In the genomic region with DNA sequence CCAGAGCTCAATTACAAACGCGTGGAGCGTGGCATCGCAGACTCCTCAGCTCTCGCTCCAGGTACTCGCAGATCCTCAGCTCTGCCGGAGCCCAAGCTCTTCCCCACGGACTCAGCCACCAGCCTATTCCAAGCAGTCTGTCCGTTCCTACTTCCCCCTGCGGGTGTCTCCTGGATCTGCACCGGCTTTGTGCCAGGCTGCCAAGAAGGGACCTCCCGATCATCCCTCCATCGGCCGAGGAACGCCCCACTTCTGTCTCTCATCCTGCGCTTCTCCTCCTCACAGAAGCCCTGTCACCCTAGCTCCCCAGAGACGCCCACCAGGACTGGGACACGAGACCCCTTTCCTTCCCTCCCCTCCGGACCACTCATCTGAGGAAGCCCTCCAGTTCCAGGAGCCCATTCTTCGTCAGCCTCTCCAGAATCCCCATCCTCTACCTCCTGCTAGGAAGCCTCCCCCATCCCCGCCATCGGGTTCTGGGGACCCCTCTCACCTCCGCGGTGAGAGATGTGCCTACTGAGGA, we compare ENCODE assay signal across 8 mouse cellular contexts. TPM values are rescaled to one million over a fixed set of nuclear protein-coding genes. Genes with fewer than 3 reads are reported as not detected.
DNase-seq lines count a peak whose midpoint lies in the region; ATAC-seq and TF ChIP-seq lines count a peak whose summit lies in the region.

No protein-coding gene starts in this region.

- H3K27ac ChIP-seq in CH12.LX (ENCODE audit: insufficient read depth, low read depth), result no peak overlapping the region
- peak overlapping the region; percentile 91 for H3K27ac ChIP-seq in forebrain, embryonic 10.5 days
- H3K27ac ChIP-seq in heart, embryonic 15.5 days, result peak overlapping the region; percentile 85
- H3K27ac ChIP-seq in liver, embryonic 13.5 days, result no peak overlapping the region
- H3K27ac ChIP-seq in stomach, embryonic 14.5 days (ENCODE audit: low read length), result peak overlapping the region; percentile 67; the same call in 1 of the 2 replicates

- no peak; the same call in 1 of the 2 replicates for TF ChIP-seq RAD21 in CH12.LX (IDR thresholded peaks at IDR 0.05; ENCODE audit: low read depth, low read length)

- WGBS in forebrain, embryonic 10.5 days, result under 1% methylated on average over 24 of the region's 24 CpGs
- WGBS in heart, embryonic 15.5 days, result 1% methylated on average over 24 of the region's 24 CpGs
- 2% methylated on average over 24 of the region's 24 CpGs for WGBS in liver, embryonic 13.5 days (ENCODE audit: insufficient replicate concordance)
- under 1% methylated on average over 24 of the region's 24 CpGs for WGBS in stomach, embryonic 14.5 days

- no peak for TF ChIP-seq EP300 in CH12.LX (IDR thresholded peaks at IDR 0.05; ENCODE audit: low read length)

- dilution Hi-C loops in CH12.LX (cut with MboI; ENCODE audit: extremely low pct_ligation_motif_present, extremely low pct_unique_long_range_greater_than_20kb, low sequenced_read_pairs), result no loop called here

- no peaks in the 10 kb centered on the region for H3K79me2 ChIP-seq in CH12.LX (replicated peaks; ENCODE audit: control insufficient read depth, extremely low read depth, insufficient read depth, poor library complexity, severe bottlenecking)

- peak in 1 of 2 experiments; percentile 41; a peak in 2 of 4 replicates for TF ChIP-seq CTCF in CH12.LX (conservative IDR thresholded peaks at IDR 0.05 in 1 of 2, IDR thresholded peaks at IDR 0.05 in 1 of 2; ENCODE audit: low read depth in 2 of 2, low read length in 2 of 2)

- peak overlapping the region; percentile 59 for H3K9ac ChIP-seq in CH12.LX (ENCODE audit: insufficient read depth, low read depth)
- H3K9ac ChIP-seq in heart, embryonic 15.5 days, result peak overlapping the region; percentile 79
- peak overlapping the region; percentile 84 for H3K9ac ChIP-seq in liver, embryonic 13.5 days
- peak overlapping the region; percentile 60 for H3K9ac ChIP-seq in stomach, embryonic 14.5 days (replicated peaks; ENCODE audit: low read depth, low read length)

- peak overlapping the region; percentile 92 for H3K4me2 ChIP-seq in CH12.LX (ENCODE audit: insufficient read depth, low read depth, poor library complexity, severe bottlenecking)
- peak overlapping the region; percentile 97 for H3K4me2 ChIP-seq in heart, embryonic 15.5 days
- peak overlapping the region; percentile 99 for H3K4me2 ChIP-seq in liver, embryonic 13.5 days
- peak overlapping the region; percentile 98 for H3K4me2 ChIP-seq in stomach, embryonic 14.5 days (replicated peaks; ENCODE audit: low read depth, low read length)

- peaks cover 0 to 15% of the 10 kb centered on the region in 2 experiments; a peak in 2 of 4 replicates for H3K4me1 ChIP-seq in CH12.LX (ENCODE audit: control insufficient read depth in 1 of 2, insufficient read depth in 2 of 2)
- H3K4me1 ChIP-seq in forebrain, embryonic 10.5 days, result peaks cover 19% of the 10 kb centered on the region
- peaks cover 11% of the 10 kb centered on the region for H3K4me1 ChIP-seq in heart, embryonic 15.5 days (replicated peaks)
- peaks cover 22% of the 10 kb centered on the region for H3K4me1 ChIP-seq in liver, embryonic 13.5 days (replicated peaks)
- no peaks in the 10 kb centered on the region for H3K4me1 ChIP-seq in stomach, embryonic 14.5 days (ENCODE audit: control insufficient read depth, insufficient read depth, low read length)

- in situ Hi-C loops in CH12.LX (cut with MboI; ENCODE audit: low pct_ligation_motif_present, low pct_unique_long_range_greater_than_20kb, low sequenced_read_pairs), result no loop called here

- DNase-seq in CH12.LX (ENCODE audit: extremely low read depth), result peak; percentile 30
- DNase-seq in c-Kit-negative CD71-positive TER-119-positive erythroid progenitor cells, embryonic 14.5 days (ENCODE audit: low read depth, low spot score), result peak; percentile 21
- peak; percentile 69 for DNase-seq in forebrain, embryonic 10.5 days (ENCODE audit: extremely low spot score, low spot score)
- DNase-seq in kidney, postnatal 25 days, result peak; percentile 62 to 73
- peak; percentile 60 for DNase-seq in liver, embryonic 13.5 days
- peak; percentile 9 to 11 for DNase-seq in natural killer cell, adult 2 months (ENCODE audit: low spot score in 2 of 2)

- ATAC-seq in heart, embryonic 15.5 days (replicated peaks; ENCODE audit: insufficient number of reproducible peaks, insufficient read depth, low FRiP score, low read depth), result peak; percentile 72
- ATAC-seq in liver, embryonic 13.5 days (ENCODE audit: low read depth), result peak; percentile 62
- peak; percentile 70; the same call in 1 of the 2 replicates for ATAC-seq in stomach, embryonic 14.5 days (ENCODE audit: insufficient number of reproducible peaks, insufficient read depth, low FRiP score, low read depth)

- peaks cover 10 to 22% of the 10 kb centered on the region in 2 experiments for H3K36me3 ChIP-seq in CH12.LX (replicated peaks in 1 of 2; ENCODE audit: control insufficient read depth in 1 of 2, insufficient read depth in 1 of 2, low read length in 1 of 2)
- H3K36me3 ChIP-seq in forebrain, embryonic 10.5 days (replicated peaks), result peaks cover 25% of the 10 kb centered on the region
- peaks cover 17% of the 10 kb centered on the region for H3K36me3 ChIP-seq in heart, embryonic 15.5 days
- H3K36me3 ChIP-seq in liver, embryonic 13.5 days, result peaks cover 20% of the 10 kb centered on the region
- H3K36me3 ChIP-seq in stomach, embryonic 14.5 days (ENCODE audit: control insufficient read depth, insufficient read depth, low read length), result peaks cover 17% of the 10 kb centered on the region

- no peak for TF ChIP-seq POLR2A in CH12.LX (IDR thresholded peaks at IDR 0.05; ENCODE audit: low read depth, low read length)

- peak overlapping the region; percentile 51 to 62 (median 59) for H3K4me3 ChIP-seq in CH12.LX (replicated peaks in 1 of 3; ENCODE audit: low read depth in 2 of 3, low read length in 2 of 3, poor library complexity in 1 of 3)
- H3K4me3 ChIP-seq in forebrain, embryonic 10.5 days, result peak overlapping the region; percentile 76
- H3K4me3 ChIP-seq in heart, embryonic 15.5 days, result peak overlapping the region; percentile 75
- peak overlapping the region; percentile 73 for H3K4me3 ChIP-seq in liver, embryonic 13.5 days (replicated peaks)
- peak overlapping the region; percentile 61 for H3K4me3 ChIP-seq in stomach, embryonic 14.5 days (ENCODE audit: low read depth, low read length)

- H3K9me3 ChIP-seq in CH12.LX (replicated peaks; ENCODE audit: low read length), result no peaks in the 10 kb centered on the region
- H3K9me3 ChIP-seq in forebrain, embryonic 10.5 days, result no peaks in the 10 kb centered on the region
- H3K9me3 ChIP-seq in heart, embryonic 15.5 days (replicated peaks), result no peaks in the 10 kb centered on the region
- no peaks in the 10 kb centered on the region for H3K9me3 ChIP-seq in liver, embryonic 13.5 days (replicated peaks)
- H3K9me3 ChIP-seq in stomach, embryonic 14.5 days (ENCODE audit: control insufficient read depth, low read depth, low read length), result no peaks in the 10 kb centered on the region

- H3K27me3 ChIP-seq in CH12.LX (replicated peaks), result peaks cover 6% of the 10 kb centered on the region
- no peaks in the 10 kb centered on the region for H3K27me3 ChIP-seq in forebrain, embryonic 10.5 days (ENCODE audit: poor library complexity, severe bottlenecking)
- no peaks in the 10 kb centered on the region for H3K27me3 ChIP-seq in heart, embryonic 15.5 days
- H3K27me3 ChIP-seq in liver, embryonic 13.5 days, result no peaks in the 10 kb centered on the region
- H3K27me3 ChIP-seq in stomach, embryonic 14.5 days (ENCODE audit: control insufficient read depth, insufficient read depth, low read length), result no peaks in the 10 kb centered on the region

RNA-seq across cellular contexts. Expression of gene Gdpd1, which starts 0.5 kb away (rescaled TPM):
- total RNA-seq in CH12.LX (2012; rRNA removed) (2.9 and 3.9 TPM in 2 replicates), CH12.LX (2014; rRNA removed) (2.0 and 2.7 TPM in 2 replicates)
- 2.3 TPM in 2 replicates for polyA plus RNA-seq in CH12.LX (2012; ENCODE audit: insufficient read length, low read depth)
- polyA plus RNA-seq in forebrain, embryonic 10.5 days (2016; fragmentation: Nextera tagmentation; extraction: Ambion mirVana), result 42.5 and 45.3 TPM in 2 replicates
- polyA plus RNA-seq in heart, embryonic 15.5 days (2015; fragmentation: Nextera tagmentation; extraction: Ambion mirVana), result 25.8 and 26.8 TPM in 2 replicates
- 5.7 and 6.9 TPM in 2 replicates for polyA plus RNA-seq in liver, embryonic 13.5 days (2015; fragmentation: Nextera tagmentation; extraction: Ambion mirVana)
- 25.0 and 25.9 TPM in 2 replicates for polyA plus RNA-seq in stomach, embryonic 14.5 days (2014; fragmentation: Nextera tagmentation; extraction: Ambion mirVana)

RNA-seq across cellular contexts. Expression of gene Smg8, which starts 13.2 kb away (rescaled TPM):
- total RNA-seq in CH12.LX (2012; rRNA removed) (21.5 and 21.7 TPM in 2 replicates), CH12.LX (2014; rRNA removed) (24.6 and 27.9 TPM in 2 replicates)
- 23.8 and 29.4 TPM in 2 replicates for polyA plus RNA-seq in CH12.LX (2012; ENCODE audit: insufficient read length, low read depth)
- 24.6 and 27.5 TPM in 2 replicates for polyA plus RNA-seq in forebrain, embryonic 10.5 days (2016; fragmentation: Nextera tagmentation; extraction: Ambion mirVana)
- polyA plus RNA-seq in heart, embryonic 15.5 days (2015; fragmentation: Nextera tagmentation; extraction: Ambion mirVana), result 11.0 and 13.4 TPM in 2 replicates
- 9.0 and 10.9 TPM in 2 replicates for polyA plus RNA-seq in liver, embryonic 13.5 days (2015; fragmentation: Nextera tagmentation; extraction: Ambion mirVana)
- 17.9 and 20.1 TPM in 2 replicates for polyA plus RNA-seq in stomach, embryonic 14.5 days (2014; fragmentation: Nextera tagmentation; extraction: Ambion mirVana)

RNA-seq across cellular contexts. Expression of gene Prr11, which starts 35.1 kb away (rescaled TPM):
- total RNA-seq in CH12.LX (2012; rRNA removed) (8.8 and 8.9 TPM in 2 replicates), CH12.LX (2014; rRNA removed) (12.0 and 16.6 TPM in 2 replicates)
- 44.3 and 47.1 TPM in 2 replicates for polyA plus RNA-seq in CH12.LX (2012; ENCODE audit: insufficient read length, low read depth)
- 17.6 and 17.7 TPM in 2 replicates for polyA plus RNA-seq in forebrain, embryonic 10.5 days (2016; fragmentation: Nextera tagmentation; extraction: Ambion mirVana)
- 5.0 and 6.8 TPM in 2 replicates for polyA plus RNA-seq in heart, embryonic 15.5 days (2015; fragmentation: Nextera tagmentation; extraction: Ambion mirVana)
- 4.6 and 6.7 TPM in 2 replicates for polyA plus RNA-seq in liver, embryonic 13.5 days (2015; fragmentation: Nextera tagmentation; extraction: Ambion mirVana)
- 13.8 and 15.1 TPM in 2 replicates for polyA plus RNA-seq in stomach, embryonic 14.5 days (2014; fragmentation: Nextera tagmentation; extraction: Ambion mirVana)

RNA-seq across cellular contexts. Expression of gene Ska2, which starts 35.6 kb away (rescaled TPM):
- total RNA-seq in CH12.LX (2012; rRNA removed), result 23.4 and 23.7 TPM in 2 replicates
- total RNA-seq in CH12.LX (2014; rRNA removed), result 57.6 and 66.7 TPM in 2 replicates
- 39.3 and 50.7 TPM in 2 replicates for polyA plus RNA-seq in CH12.LX (2012; ENCODE audit: insufficient read length, low read depth)
- polyA plus RNA-seq in forebrain, embryonic 10.5 days (2016; fragmentation: Nextera tagmentation; extraction: Ambion mirVana), result 112 and 119 TPM in 2 replicates
- polyA plus RNA-seq in heart, embryonic 15.5 days (2015; fragmentation: Nextera tagmentation; extraction: Ambion mirVana), result 46.9 and 50.2 TPM in 2 replicates
- 26.8 and 36.6 TPM in 2 replicates for polyA plus RNA-seq in liver, embryonic 13.5 days (2015; fragmentation: Nextera tagmentation; extraction: Ambion mirVana)
- polyA plus RNA-seq in stomach, embryonic 14.5 days (2014; fragmentation: Nextera tagmentation; extraction: Ambion mirVana), result 55.6 and 66.5 TPM in 2 replicates

RNA-seq across cellular contexts. Expression of gene Trim37, which starts 53.5 kb away (rescaled TPM):
- total RNA-seq in CH12.LX (2012; rRNA removed) (40.5 and 41.9 TPM in 2 replicates), CH12.LX (2014; rRNA removed) (36.2 and 43.6 TPM in 2 replicates)
- 60.6 and 71.0 TPM in 2 replicates for polyA plus RNA-seq in CH12.LX (2012; ENCODE audit: insufficient read length, low read depth)
- 75.0 and 76.2 TPM in 2 replicates for polyA plus RNA-seq in forebrain, embryonic 10.5 days (2016; fragmentation: Nextera tagmentation; extraction: Ambion mirVana)
- 16.4 and 19.8 TPM in 2 replicates for polyA plus RNA-seq in heart, embryonic 15.5 days (2015; fragmentation: Nextera tagmentation; extraction: Ambion mirVana)
- polyA plus RNA-seq in liver, embryonic 13.5 days (2015; fragmentation: Nextera tagmentation; extraction: Ambion mirVana), result 22.4 and 26.3 TPM in 2 replicates
- 28.8 and 31.7 TPM in 2 replicates for polyA plus RNA-seq in stomach, embryonic 14.5 days (2014; fragmentation: Nextera tagmentation; extraction: Ambion mirVana)

Comparison
In these comparisons a context has a peak if more than half of its experiments do, and no peak if none do; other contexts are left out.
1. DNase-seq: peak in every context shown above with its lines; median percentile 69 in forebrain, embryonic 10.5 days; 68 in kidney, postnatal 25 days; 60 in liver, embryonic 13.5 days; 30 in CH12.LX; 21 in c-Kit-negative CD71-positive TER-119-positive erythroid progenitor cells, embryonic 14.5 days; 10 in natural killer cell, adult 2 months.
2. H3K27ac ChIP-seq: peak in forebrain, embryonic 10.5 days (single experiment), heart, embryonic 15.5 days (single experiment) and stomach, embryonic 14.5 days (single experiment); none in CH12.LX (single experiment) and liver, embryonic 13.5 days (single experiment).
3. Peak in every context shown above with its lines, with median percentiles within 50 percentile points of each other: H3K4me2 ChIP-seq, H3K4me3 ChIP-seq, H3K9ac ChIP-seq and ATAC-seq.